Mouse (Mus musculus): ENCODE data around the gene Patz1. TPM values are rescaled to one million over a fixed set of nuclear protein-coding genes. Genes with fewer than 3 reads are reported as not detected.
A peak's percentile ranks its signal among the peaks of the same experiment; 100 is the strongest.

Patz1 gene
- polyA plus RNA-seq, 1 experiment from 2014 or later, result 41.2 TPM

DNA sequence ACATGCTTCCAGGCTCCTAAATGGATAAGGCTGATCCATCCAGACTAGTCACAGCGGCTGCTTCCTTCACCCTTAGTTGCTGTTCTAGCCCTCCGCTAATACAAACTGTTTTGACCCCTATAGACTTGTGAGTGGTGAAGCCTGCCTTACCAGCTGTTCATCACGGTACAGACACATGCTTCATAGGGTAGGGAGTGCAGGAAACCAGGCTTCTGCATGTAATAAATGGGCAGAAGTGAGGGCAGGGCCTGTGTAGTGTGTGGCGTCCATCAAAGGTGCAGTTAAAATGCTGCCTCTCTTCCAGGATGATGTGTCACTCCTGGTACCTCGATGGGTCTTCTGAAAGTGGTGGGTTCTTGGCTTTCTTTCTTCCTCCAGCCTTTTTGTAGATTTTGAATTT lies 49.3 kb downstream of the Patz1 start:
- Histone ChIP-seq H3K9ac (ENCODE audit: low read length) (peak overlapping the region; percentile 42; the same call in 1 of the 2 replicates), H3K9me3 (ENCODE audit: control insufficient read depth, low read length) (no peaks in the 10 kb centered on the region), H3K36me3 (ENCODE audit: control insufficient read depth, insufficient read depth, low read length) (no peaks in the 10 kb centered on the region; the same call in 1 of the 2 replicates), H3K4me1 (replicated peaks; ENCODE audit: control insufficient read depth, insufficient read depth, low read length) (peaks cover 15% of the 10 kb centered on the region), H3K4me3 (ENCODE audit: low read length) (no peak overlapping the region), H3K4me2 (ENCODE audit: low read depth, low read length) (no peak overlapping the region), H3K27ac (ENCODE audit: low read length) (peak overlapping the region; percentile 44; the same call in 1 of the 2 replicates), H3K27me3 (ENCODE audit: control insufficient read depth, insufficient read depth, low read depth, low read length) (no peaks in the 10 kb centered on the region)
- WGBS, result 52% methylated on average over 5 of the region's 5 CpGs
- ATAC-seq (ENCODE audit: low read depth), result 0 out of 2 replicates have a peak, but pooled peaks have one; percentile 2

DNA sequence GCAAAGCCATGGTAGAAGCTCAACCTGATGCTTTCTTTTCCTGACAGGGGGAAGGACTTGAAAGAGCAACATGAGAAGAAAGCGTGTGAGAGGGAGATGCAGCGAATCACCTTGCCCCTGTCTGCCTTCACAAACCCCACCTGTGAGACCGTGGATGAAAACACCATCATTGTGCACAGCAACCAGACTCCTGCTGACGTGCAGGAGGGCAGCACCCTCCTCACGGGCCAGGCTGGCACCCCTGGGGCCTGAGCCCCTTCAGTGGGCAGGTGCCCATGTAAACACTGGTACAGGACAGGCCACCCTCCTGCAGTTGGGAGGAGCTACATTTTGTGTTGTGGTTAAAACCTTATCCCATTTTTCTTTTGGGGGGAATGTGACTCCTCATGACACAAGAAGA lies 52.8 kb downstream of the Patz1 start:
- ATAC-seq (ENCODE audit: low read depth), result no peak
- Histone ChIP-seq H3K36me3 (ENCODE audit: control insufficient read depth, insufficient read depth, low read length) (peaks cover 10% of the 10 kb centered on the region; the same call in 1 of the 2 replicates), H3K27me3 (ENCODE audit: control insufficient read depth, insufficient read depth, low read depth, low read length) (no peaks in the 10 kb centered on the region), H3K9ac (ENCODE audit: low read length) (no peak overlapping the region), H3K4me2 (ENCODE audit: low read depth, low read length) (no peak overlapping the region), H3K4me3 (ENCODE audit: low read length) (no peak overlapping the region), H3K9me3 (ENCODE audit: control insufficient read depth, low read length) (no peaks in the 10 kb centered on the region), H3K4me1 (replicated peaks; ENCODE audit: control insufficient read depth, insufficient read depth, low read length) (peaks cover 9% of the 10 kb centered on the region), H3K27ac (ENCODE audit: low read length) (no peak overlapping the region)
- WGBS, result 77% methylated on average over 5 of the region's 5 CpGs

- ATAC-seq (ENCODE audit: low read depth), result no peak
- Histone ChIP-seq H3K4me3 (ENCODE audit: low read length) (no peak overlapping the region), H3K9ac (ENCODE audit: low read length) (no peak overlapping the region), H3K27me3 (ENCODE audit: control insufficient read depth, insufficient read depth, low read depth, low read length) (no peaks in the 10 kb centered on the region), H3K9me3 (ENCODE audit: control insufficient read depth, low read length) (no peaks in the 10 kb centered on the region), H3K4me1 (replicated peaks; ENCODE audit: control insufficient read depth, insufficient read depth, low read length) (peaks cover 10% of the 10 kb centered on the region), H3K36me3 (ENCODE audit: control insufficient read depth, insufficient read depth, low read length) (peaks cover 10% of the 10 kb centered on the region; the same call in 1 of the 2 replicates), H3K27ac (ENCODE audit: low read length) (no peak overlapping the region), H3K4me2 (ENCODE audit: low read depth, low read length) (no peak overlapping the region)
- WGBS, result 92% methylated on average over 3 of the region's 3 CpGs
Observed at GRCm38 (mm10) chr11:3344916-3345315, 56.2 kb downstream of the Patz1 start.

- H3K27ac ChIP-seq (ENCODE audit: low read length), result no peak overlapping the region
- no peaks in the 10 kb centered on the region for H3K27me3 ChIP-seq (ENCODE audit: control insufficient read depth, insufficient read depth, low read depth, low read length)
- no peak overlapping the region for H3K9ac ChIP-seq (ENCODE audit: low read length)
- H3K4me3 ChIP-seq (ENCODE audit: low read length), result no peak overlapping the region
- H3K36me3 ChIP-seq (ENCODE audit: control insufficient read depth, insufficient read depth, low read length), result peaks cover 18% of the 10 kb centered on the region
- WGBS, result 86% methylated on average over 7 of the region's 7 CpGs
- H3K9me3 ChIP-seq (ENCODE audit: control insufficient read depth, low read length), result no peaks in the 10 kb centered on the region
- ATAC-seq (ENCODE audit: low read depth), result no peak
- H3K4me1 ChIP-seq (replicated peaks; ENCODE audit: control insufficient read depth, insufficient read depth, low read length), result peaks cover 10% of the 10 kb centered on the region
- H3K4me2 ChIP-seq (ENCODE audit: low read depth, low read length), result no peak overlapping the region
Observed at GRCm38 (mm10) chr11:3346351-3346750, 57.7 kb downstream of the Patz1 start.

GRCm38 (mm10) chr11:3347091-3347834 lies 58.6 kb downstream of the Patz1 start:
- 63% methylated on average over 12 of the region's 12 CpGs for WGBS
- H3K9ac ChIP-seq (ENCODE audit: low read length), result 0 out of 2 replicates have a peak overlapping the region, but pooled peaks have one; percentile 13
- peaks cover 23% of the 10 kb centered on the region for H3K36me3 ChIP-seq (ENCODE audit: control insufficient read depth, insufficient read depth, low read length)
- no peaks in the 10 kb centered on the region for H3K9me3 ChIP-seq (ENCODE audit: control insufficient read depth, low read length)
- peaks cover 10% of the 10 kb centered on the region for H3K4me1 ChIP-seq (replicated peaks; ENCODE audit: control insufficient read depth, insufficient read depth, low read length)
- peak; percentile 76 for ATAC-seq (ENCODE audit: low read depth)
- no peak overlapping the region; the same call in 1 of the 2 replicates for H3K27ac ChIP-seq (ENCODE audit: low read length)
- no peak overlapping the region for H3K4me3 ChIP-seq (ENCODE audit: low read length)
- H3K4me2 ChIP-seq (ENCODE audit: low read depth, low read length), result no peak overlapping the region
- H3K27me3 ChIP-seq (ENCODE audit: control insufficient read depth, insufficient read depth, low read depth, low read length), result no peaks in the 10 kb centered on the region

DNA sequence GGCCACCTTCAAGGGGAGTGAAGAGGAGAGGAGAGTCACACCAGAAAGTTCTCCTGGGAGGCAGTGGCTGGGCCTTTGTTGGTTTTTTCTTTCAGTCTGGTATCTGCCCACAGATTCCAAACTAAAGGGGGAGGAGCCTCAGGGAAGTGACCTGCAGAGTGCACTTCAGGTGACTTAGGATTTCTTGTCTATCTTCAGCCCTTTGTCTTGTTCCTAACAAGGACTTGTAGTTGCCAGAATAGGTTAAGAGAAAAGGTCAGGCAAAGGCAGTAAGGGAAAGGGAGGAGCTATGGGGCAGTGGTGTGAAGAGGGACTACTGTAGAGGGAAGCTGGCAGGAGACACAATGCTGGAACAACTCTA lies 59.1 kb downstream of the Patz1 start:
- no peak overlapping the region for H3K4me3 ChIP-seq (ENCODE audit: low read length)
- peaks cover 28% of the 10 kb centered on the region for H3K36me3 ChIP-seq (ENCODE audit: control insufficient read depth, insufficient read depth, low read length)
- no peaks in the 10 kb centered on the region for H3K27me3 ChIP-seq (ENCODE audit: control insufficient read depth, insufficient read depth, low read depth, low read length)
- no peak overlapping the region for H3K27ac ChIP-seq (ENCODE audit: low read length)
- ATAC-seq (ENCODE audit: low read depth), result no peak
- H3K4me1 ChIP-seq (replicated peaks; ENCODE audit: control insufficient read depth, insufficient read depth, low read length), result peaks cover 10% of the 10 kb centered on the region
- no peaks in the 10 kb centered on the region for H3K9me3 ChIP-seq (ENCODE audit: control insufficient read depth, low read length)
- H3K4me2 ChIP-seq (ENCODE audit: low read depth, low read length), result no peak overlapping the region
- H3K9ac ChIP-seq (ENCODE audit: low read length), result no peak overlapping the region

DNA sequence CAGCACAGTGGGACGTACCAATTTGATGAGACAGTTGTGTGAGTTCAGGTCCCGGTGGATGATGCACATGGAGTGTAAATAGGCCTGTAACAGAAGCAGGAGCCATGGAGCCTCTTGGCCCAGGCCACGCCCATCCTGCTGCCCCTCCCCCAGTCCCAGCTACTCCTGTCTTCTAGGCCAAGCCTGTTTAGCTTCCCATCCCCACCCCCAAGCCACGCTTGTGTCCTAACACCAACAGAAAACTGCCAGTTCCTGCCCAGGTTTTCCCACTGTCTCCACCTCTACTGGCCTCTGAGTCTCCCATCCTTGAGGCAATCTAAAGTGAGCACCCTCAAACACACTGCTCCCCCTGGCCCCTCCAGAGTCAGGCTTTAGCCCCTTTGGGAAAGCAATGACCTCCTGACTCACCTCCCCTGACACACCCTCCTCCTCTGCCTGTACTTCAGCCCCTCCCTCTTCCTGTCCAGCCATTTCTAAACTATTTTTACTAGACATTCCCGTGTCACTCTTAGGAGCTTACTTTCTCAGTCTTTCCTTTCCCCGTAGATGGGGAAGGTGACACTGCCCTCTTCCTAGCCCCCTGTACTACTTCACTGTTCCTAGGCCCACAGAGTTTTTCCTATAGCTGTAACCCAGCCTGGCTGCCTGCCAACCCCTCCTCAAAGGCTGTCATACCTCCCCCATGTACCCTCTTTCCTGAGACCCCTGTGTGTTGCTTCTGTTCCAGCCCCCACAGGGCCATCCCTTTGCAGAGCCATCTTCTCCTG lies 60.1 kb downstream of the Patz1 start:
- Histone ChIP-seq H3K27me3 (ENCODE audit: control insufficient read depth, insufficient read depth, low read depth, low read length) (no peaks in the 10 kb centered on the region), H3K4me1 (replicated peaks; ENCODE audit: control insufficient read depth, insufficient read depth, low read length) (peaks cover 10% of the 10 kb centered on the region), H3K4me3 (ENCODE audit: low read length) (no peak overlapping the region), H3K36me3 (ENCODE audit: control insufficient read depth, insufficient read depth, low read length) (peaks cover 32% of the 10 kb centered on the region), H3K27ac (ENCODE audit: low read length) (peak overlapping the region; percentile 15), H3K9ac (ENCODE audit: low read length) (peak overlapping the region; percentile 36; the same call in 1 of the 2 replicates), H3K9me3 (ENCODE audit: control insufficient read depth, low read length) (no peaks in the 10 kb centered on the region), H3K4me2 (ENCODE audit: low read depth, low read length) (no peak overlapping the region)
- peak; percentile 48 for ATAC-seq (ENCODE audit: low read depth)
- WGBS, result 29% methylated on average over 6 of the region's 6 CpGs

- Histone ChIP-seq H3K9ac (ENCODE audit: low read length) (peak overlapping the region; percentile 36; the same call in 1 of the 2 replicates), H3K9me3 (ENCODE audit: control insufficient read depth, low read length) (no peaks in the 10 kb centered on the region), H3K27ac (ENCODE audit: low read length) (peak overlapping the region; percentile 3; the same call in 1 of the 2 replicates), H3K36me3 (ENCODE audit: control insufficient read depth, insufficient read depth, low read length) (peaks cover 37% of the 10 kb centered on the region), H3K27me3 (ENCODE audit: control insufficient read depth, insufficient read depth, low read depth, low read length) (no peaks in the 10 kb centered on the region), H3K4me2 (ENCODE audit: low read depth, low read length) (no peak overlapping the region), H3K4me1 (replicated peaks; ENCODE audit: control insufficient read depth, insufficient read depth, low read length) (peaks cover 10% of the 10 kb centered on the region), H3K4me3 (ENCODE audit: low read length) (no peak overlapping the region)
- WGBS, result 80% methylated on average over 4 of the region's 4 CpGs
- ATAC-seq (ENCODE audit: low read depth), result no peak
Observed at GRCm38 (mm10) chr11:3349343-3349695, 60.6 kb downstream of the Patz1 start.

- ATAC-seq (ENCODE audit: low read depth), result no peak
- no peak overlapping the region for H3K9ac ChIP-seq (ENCODE audit: low read length)
- WGBS, result 90% methylated on average over 9 of the region's 9 CpGs
- no peaks in the 10 kb centered on the region for H3K9me3 ChIP-seq (ENCODE audit: control insufficient read depth, low read length)
- no peak overlapping the region for H3K4me3 ChIP-seq (ENCODE audit: low read length)
- peaks cover 10% of the 10 kb centered on the region for H3K4me1 ChIP-seq (replicated peaks; ENCODE audit: control insufficient read depth, insufficient read depth, low read length)
- H3K4me2 ChIP-seq (ENCODE audit: low read depth, low read length), result no peak overlapping the region
- H3K27ac ChIP-seq (ENCODE audit: low read length), result no peak overlapping the region
- no peaks in the 10 kb centered on the region for H3K27me3 ChIP-seq (ENCODE audit: control insufficient read depth, insufficient read depth, low read depth, low read length)
- H3K36me3 ChIP-seq (ENCODE audit: control insufficient read depth, insufficient read depth, low read length), result peaks cover 41% of the 10 kb centered on the region
Observed at GRCm38 (mm10) chr11:3352131-3352530, 63.5 kb downstream of the Patz1 start.
